Mouse (Mus musculus): ENCODE measurements around the gene Dpp6. TPM values are rescaled to one million over a fixed set of nuclear protein-coding genes. Genes with fewer than 3 reads are reported as not detected.

Dpp6 gene
- total and polyA plus RNA-seq, 3 experiments = not detected

DNA sequence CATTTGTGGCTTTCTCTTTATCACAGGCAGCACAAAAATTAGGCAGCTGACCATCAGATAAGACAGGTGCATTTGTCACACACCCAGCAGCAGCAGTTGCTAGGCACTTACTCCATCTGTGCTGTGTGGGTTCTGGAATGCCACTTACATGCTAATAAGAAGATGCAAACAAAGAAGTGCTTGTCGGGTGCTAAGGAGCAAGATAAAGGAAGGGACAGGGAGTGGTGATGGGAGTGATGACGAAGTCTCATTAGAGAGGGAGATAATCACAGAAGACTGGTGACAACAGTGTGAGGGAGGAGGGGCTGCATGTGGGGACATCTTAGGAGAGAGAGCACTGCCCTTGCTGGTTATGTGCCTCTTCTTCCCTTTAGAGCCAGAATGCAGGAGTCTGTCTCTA lies 174.6 kb downstream of the Dpp6 start:
- Histone ChIP-seq H3K27ac (ENCODE audit: control insufficient read depth, low read depth, low read length) (no peak overlapping the region), H3K4me1 (ENCODE audit: control insufficient read depth in 1 of 2, insufficient read depth in 2 of 2, low read length in 2 of 2) (no peaks in the 10 kb centered on the region), H3K9ac (ENCODE audit: control insufficient read depth, low read depth, low read length, poor library complexity, severe bottlenecking) (no peak overlapping the region), H3K79me2 (ENCODE audit: control insufficient read depth, insufficient read depth, low read length, poor library complexity) (no peaks in the 10 kb centered on the region), H3K27me3 (ENCODE audit: control insufficient read depth in 1 of 2, insufficient read depth in 2 of 2, low read length in 2 of 2) (no peaks in the 10 kb centered on the region), H3K4me3 (ENCODE audit: control insufficient read depth in 1 of 2, insufficient read depth in 1 of 2, low read depth in 2 of 2, low read length in 2 of 2) (no peak overlapping the region), H3K9me3 (replicated peaks; ENCODE audit: insufficient read depth, low read length) (no peaks in the 10 kb centered on the region), H3K36me3 (ENCODE audit: control insufficient read depth in 1 of 2, insufficient read depth in 2 of 2, low read length in 2 of 2) (no peaks in the 10 kb centered on the region)
- no peak for TF ChIP-seq RAD21 (IDR thresholded peaks at IDR 0.05; ENCODE audit: low read depth, low read length)
- no peak for TF ChIP-seq MYB (IDR thresholded peaks at IDR 0.05; ENCODE audit: low read depth, low read length)
- no peak for TF ChIP-seq UBTF (IDR thresholded peaks at IDR 0.05; ENCODE audit: borderline replicate concordance, insufficient read depth, low read depth, low read length)
- no peak for TF ChIP-seq GABPA (IDR thresholded peaks at IDR 0.05; ENCODE audit: low read depth, low read length)
- DNase-seq (ENCODE audit: low read depth, low spot score) = no peak

DNA sequence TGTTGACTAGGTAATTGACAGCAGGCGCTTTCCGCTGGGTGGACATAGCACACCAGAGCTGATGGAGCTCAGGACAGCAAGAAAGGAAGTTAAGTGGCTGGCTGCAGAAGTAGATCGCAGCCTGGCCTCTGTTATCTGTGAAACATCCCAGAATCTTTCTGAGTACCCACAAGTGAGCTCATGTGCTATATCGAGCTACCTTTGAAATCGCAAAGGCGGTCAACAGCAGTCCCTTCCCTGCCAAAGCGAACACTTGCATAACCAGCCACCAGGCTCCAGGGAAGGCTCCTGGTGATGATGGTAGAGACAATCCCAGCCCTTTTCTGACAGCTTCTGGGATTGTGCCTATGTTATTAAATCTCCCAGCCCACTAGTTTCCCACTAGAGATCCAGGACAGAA lies 186.5 kb downstream of the Dpp6 start:
- no peak overlapping the region for H3K9ac ChIP-seq (ENCODE audit: control insufficient read depth, low read depth, low read length, poor library complexity, severe bottlenecking)
- TF ChIP-seq USF2 (IDR thresholded peaks at IDR 0.05; ENCODE audit: borderline replicate concordance in 1 of 2, insufficient read depth in 1 of 2, low read depth in 1 of 2, low read length in 2 of 2) = no peak
- TF ChIP-seq EP300 (IDR thresholded peaks at IDR 0.05; ENCODE audit: low read depth in 1 of 2, low read length in 2 of 2) = no peak
- TF ChIP-seq MYB (IDR thresholded peaks at IDR 0.05; ENCODE audit: low read depth, low read length) = no peak
- no peak for TF ChIP-seq MEF2A (IDR thresholded peaks at IDR 0.05; ENCODE audit: extremely low read depth, insufficient replicate concordance, low read depth, low read length, poor library complexity, severe bottlenecking)
- TF ChIP-seq MYC (IDR thresholded peaks at IDR 0.05; ENCODE audit: low read depth, low read length) = no peak
- TF ChIP-seq BHLHE40 (IDR thresholded peaks at IDR 0.05; ENCODE audit: borderline replicate concordance, low read depth, low read length) = no peak
- no peak for TF ChIP-seq ETS1 (IDR thresholded peaks at IDR 0.05; ENCODE audit: low read depth, low read length)
- H3K4me1 ChIP-seq (ENCODE audit: control insufficient read depth in 1 of 2, insufficient read depth in 2 of 2, low read length in 2 of 2) = no peaks in the 10 kb centered on the region
- H3K4me3 ChIP-seq (ENCODE audit: control insufficient read depth in 1 of 2, insufficient read depth in 1 of 2, low read depth in 2 of 2, low read length in 2 of 2) = no peak overlapping the region
- H3K9me3 ChIP-seq (replicated peaks; ENCODE audit: insufficient read depth, low read length) = no peaks in the 10 kb centered on the region
- no peaks in the 10 kb centered on the region for H3K27me3 ChIP-seq (ENCODE audit: control insufficient read depth in 1 of 2, insufficient read depth in 2 of 2, low read length in 2 of 2)
- DNase-seq (ENCODE audit: low read depth, low spot score) = no peak
- H3K27ac ChIP-seq (ENCODE audit: control insufficient read depth, low read depth, low read length) = no peak overlapping the region
- H3K79me2 ChIP-seq (ENCODE audit: control insufficient read depth, insufficient read depth, low read length, poor library complexity) = no peaks in the 10 kb centered on the region
- no peaks in the 10 kb centered on the region for H3K36me3 ChIP-seq (ENCODE audit: control insufficient read depth in 1 of 2, insufficient read depth in 2 of 2, low read length in 2 of 2)

DNA sequence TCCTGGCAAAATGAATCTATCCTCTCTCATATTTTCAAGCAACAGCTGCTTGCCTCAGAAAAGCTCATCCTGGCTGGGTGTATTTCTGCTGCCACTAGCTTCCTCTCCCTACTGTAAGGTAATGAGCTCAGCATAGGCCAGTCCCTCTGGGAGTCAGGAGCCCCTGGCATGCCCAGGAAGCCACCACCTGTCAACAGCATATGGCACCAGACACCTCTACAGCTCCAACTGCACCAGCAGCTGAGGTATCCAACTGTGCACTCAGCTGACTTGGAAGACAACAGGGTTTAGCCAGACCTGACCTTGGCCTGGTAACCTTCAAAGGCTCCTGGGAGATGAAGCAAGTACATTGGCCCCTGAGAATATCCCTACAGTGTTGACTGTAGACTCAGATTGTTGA lies 192.2 kb downstream of the Dpp6 start:
- no peak for TF ChIP-seq MXI1 (IDR thresholded peaks at IDR 0.05; ENCODE audit: low read depth, low read length)
- H3K4me1 ChIP-seq (ENCODE audit: control insufficient read depth in 1 of 2, insufficient read depth in 2 of 2, low read length in 2 of 2) = no peaks in the 10 kb centered on the region
- H3K9ac ChIP-seq (ENCODE audit: control insufficient read depth, low read depth, low read length, poor library complexity, severe bottlenecking) = no peak overlapping the region
- H3K36me3 ChIP-seq (ENCODE audit: control insufficient read depth in 1 of 2, insufficient read depth in 2 of 2, low read length in 2 of 2) = no peaks in the 10 kb centered on the region
- no peaks in the 10 kb centered on the region for H3K79me2 ChIP-seq (ENCODE audit: control insufficient read depth, insufficient read depth, low read length, poor library complexity)
- DNase-seq (ENCODE audit: low read depth, low spot score) = no peak
- no peaks in the 10 kb centered on the region for H3K27me3 ChIP-seq (ENCODE audit: control insufficient read depth in 1 of 2, insufficient read depth in 2 of 2, low read length in 2 of 2)
- no peak overlapping the region for H3K4me3 ChIP-seq (ENCODE audit: control insufficient read depth in 1 of 2, insufficient read depth in 1 of 2, low read depth in 2 of 2, low read length in 2 of 2)
- no peak overlapping the region for H3K27ac ChIP-seq (ENCODE audit: control insufficient read depth, low read depth, low read length)
- H3K9me3 ChIP-seq (replicated peaks; ENCODE audit: insufficient read depth, low read length) = no peaks in the 10 kb centered on the region

All from MEL (cell line).